Mouse (Mus musculus): ENCODE measurements around the gene Ikzf5. TPM values are rescaled to one million over a fixed set of nuclear protein-coding genes. Genes with fewer than 3 reads are reported as not detected.
"Not testable (repeated sequence)": the region's sequence is repeated elsewhere in the genome, so short reads cannot be mapped to it uniquely, and the experiment has no call there.

Ikzf5 gene
- polyA plus RNA-seq, 2 experiments: 9.5 to 14.3 TPM

GRCm38 (mm10) chr7:131427331-131427730 lies 17.0 kb upstream of the Ikzf5 start:
- no peak for ATAC-seq (ENCODE audit: insufficient read depth)
- no peak for TF ChIP-seq CTCF (IDR thresholded peaks at IDR 0.05; ENCODE audit: low read depth)
- no peak for TF ChIP-seq EP300 (IDR thresholded peaks at IDR 0.05; ENCODE audit: low read depth)
- Histone ChIP-seq H3K27me3 (ENCODE audit: control insufficient read depth, insufficient read depth, low read length) (no peaks in the 10 kb centered on the region), H3K4me3 (ENCODE audit: insufficient read depth in 1 of 2, low read depth in 2 of 2, low read length in 2 of 2) (no peak overlapping the region), H3K9ac (replicated peaks) (no peak overlapping the region), H3K4me1 (replicated peaks; ENCODE audit: control insufficient read depth in 2 of 2, insufficient read depth in 2 of 2, low read length in 1 of 2) (peaks cover 16 to 20% of the 10 kb centered on the region in 2 experiments), H3K36me3 (replicated peaks; ENCODE audit: control insufficient read depth, insufficient read depth, low read depth) (0 out of 2 replicates have a peak, but pooled peaks cover 2% of the 10 kb centered on the region), H3K9me3 (ENCODE audit: control insufficient read depth, low read length) (no peaks in the 10 kb centered on the region), H3K4me2 (ENCODE audit: low read depth) (no peak overlapping the region), H3K27ac (no peak overlapping the region)
- no peak for DNase-seq (ENCODE audit: low read depth in 3 of 3, low spot score in 3 of 3)
- 69% methylated on average over 5 of the region's 5 CpGs for WGBS (ENCODE audit: insufficient replicate concordance)

GRCm38 (mm10) chr7:131424912-131425311 lies 14.6 kb upstream of the Ikzf5 start:
- H3K27ac ChIP-seq: peak overlapping the region; percentile 38
- H3K36me3 ChIP-seq (replicated peaks; ENCODE audit: control insufficient read depth, insufficient read depth, low read depth): no peaks in the 10 kb centered on the region
- WGBS (ENCODE audit: insufficient replicate concordance): 15% methylated on average over 2 of the region's 2 CpGs
- H3K27me3 ChIP-seq (ENCODE audit: control insufficient read depth, insufficient read depth, low read length): no peaks in the 10 kb centered on the region
- peaks cover 16 to 20% of the 10 kb centered on the region in 2 experiments for H3K4me1 ChIP-seq (replicated peaks; ENCODE audit: control insufficient read depth in 2 of 2, insufficient read depth in 2 of 2, low read length in 1 of 2)
- peak overlapping the region in 1 of 2 experiments; percentile 11; a peak in 2 of 4 replicates for H3K4me3 ChIP-seq (ENCODE audit: insufficient read depth in 1 of 2, low read depth in 2 of 2, low read length in 2 of 2)
- TF ChIP-seq CTCF (IDR thresholded peaks at IDR 0.05; ENCODE audit: low read depth) (no peak), EP300 (IDR thresholded peaks at IDR 0.05; ENCODE audit: low read depth) (peak; percentile 97)
- H3K4me2 ChIP-seq (ENCODE audit: low read depth): peak overlapping the region; percentile 52
- DNase-seq (ENCODE audit: low read depth in 3 of 3, low spot score in 3 of 3): peak; percentile 74 to 81 (median 76)
- H3K9me3 ChIP-seq (ENCODE audit: control insufficient read depth, low read length): no peaks in the 10 kb centered on the region
- peak; percentile 100 for ATAC-seq (ENCODE audit: insufficient read depth)
- peak overlapping the region; percentile 14; the same call in 1 of the 2 replicates for H3K9ac ChIP-seq (replicated peaks)

- DNase-seq (ENCODE audit: low read depth in 3 of 3, low spot score in 3 of 3) (no peak), ATAC-seq (ENCODE audit: insufficient read depth) (no peak)
- TF ChIP-seq EP300 (IDR thresholded peaks at IDR 0.05; ENCODE audit: low read depth) (no peak), CTCF (IDR thresholded peaks at IDR 0.05; ENCODE audit: low read depth) (no peak)
- Histone ChIP-seq H3K4me1 (replicated peaks; ENCODE audit: control insufficient read depth in 2 of 2, insufficient read depth in 2 of 2, low read length in 1 of 2) (0 out of 4 replicates have a peak, but pooled peaks cover 0 to 2% of the 10 kb centered on the region in 2 experiments), H3K27ac (no peak overlapping the region), H3K27me3 (ENCODE audit: control insufficient read depth, insufficient read depth, low read length) (no peaks in the 10 kb centered on the region), H3K4me2 (ENCODE audit: low read depth) (no peak overlapping the region), H3K36me3 (replicated peaks; ENCODE audit: control insufficient read depth, insufficient read depth, low read depth) (no peaks in the 10 kb centered on the region), H3K9ac (replicated peaks) (no peak overlapping the region), H3K9me3 (ENCODE audit: control insufficient read depth, low read length) (no peaks in the 10 kb centered on the region), H3K4me3 (ENCODE audit: insufficient read depth in 1 of 2, low read depth in 2 of 2, low read length in 2 of 2) (no peak overlapping the region)
These were observed 7.3 kb upstream of the Ikzf5 start for GRCm38 (mm10) chr7:131417605-131418004.

- not testable (repeated sequence) for ATAC-seq (ENCODE audit: insufficient read depth)
These were observed 6.4 kb upstream of the Ikzf5 start for GRCm38 (mm10) chr7:131416742-131417141.

GRCm38 (mm10) chr7:131411941-131412270 lies 1.6 kb upstream of the Ikzf5 start:
- WGBS (ENCODE audit: insufficient replicate concordance): 59% methylated on average over 2 of the region's 2 CpGs
- no peak for TF ChIP-seq CTCF (IDR thresholded peaks at IDR 0.05; ENCODE audit: low read depth)
- no peak for ATAC-seq (ENCODE audit: insufficient read depth)

More at GRCm38 (mm10) chr7:131416742-131417141, 6.4 kb upstream of the Ikzf5 start:
- H3K4me1 ChIP-seq (replicated peaks; ENCODE audit: control insufficient read depth in 2 of 2, insufficient read depth in 2 of 2, low read length in 1 of 2); H3K4me2 ChIP-seq (ENCODE audit: low read depth); H3K27ac ChIP-seq; DNase-seq (ENCODE audit: low read depth in 3 of 3, low spot score in 3 of 3); H3K9me3 ChIP-seq (ENCODE audit: control insufficient read depth, low read length); H3K4me3 ChIP-seq (ENCODE audit: insufficient read depth in 1 of 2, low read depth in 2 of 2, low read length in 2 of 2); H3K36me3 ChIP-seq (replicated peaks; ENCODE audit: control insufficient read depth, insufficient read depth, low read depth); H3K9ac ChIP-seq (replicated peaks); H3K27me3 ChIP-seq (ENCODE audit: control insufficient read depth, insufficient read depth, low read length): not testable (repeated sequence)

More at GRCm38 (mm10) chr7:131411941-131412270, 1.6 kb upstream of the Ikzf5 start:
- Histone ChIP-seq H3K9me3 (ENCODE audit: control insufficient read depth, low read length) (no peaks in the 10 kb centered on the region), H3K27ac (no peak overlapping the region), H3K4me3 (ENCODE audit: insufficient read depth in 1 of 2, low read depth in 2 of 2, low read length in 2 of 2) (no peak overlapping the region), H3K27me3 (ENCODE audit: control insufficient read depth, insufficient read depth, low read length) (no peaks in the 10 kb centered on the region), H3K36me3 (replicated peaks; ENCODE audit: control insufficient read depth, insufficient read depth, low read depth) (no peaks in the 10 kb centered on the region), H3K9ac (replicated peaks) (no peak overlapping the region), H3K4me1 (replicated peaks; ENCODE audit: control insufficient read depth in 2 of 2, insufficient read depth in 2 of 2, low read length in 1 of 2) (peaks cover 0 to 9% of the 10 kb centered on the region in 2 experiments; a peak in 2 of 4 replicates), H3K4me2 (ENCODE audit: low read depth) (no peak overlapping the region)
- no peak for DNase-seq (ENCODE audit: low read depth in 3 of 3, low spot score in 3 of 3)

All from liver, embryonic 14.5 days (tissue).